Mouse (Mus musculus) hindbrain, embryonic 12.5 days (tissue): ENCODE results near the gene Ankrd24. TPM values are rescaled to one million over a fixed set of nuclear protein-coding genes. Genes with fewer than 3 reads are reported as not detected.

Experiments
- ATAC-seq: fragments of 200-750 bp; cut with Nextera tagmentation; 2 replicates; pipeline ENCODE4 v1.8.0; 2017; ENCODE audit warnings: moderate TSS enrichment; ENCODE audit not compliant: low FRiP score
- H3K27ac ChIP-seq: fragments of 300-500 bp; sonication (generic); 2 replicates; pipeline ENCODE4 v1.5.1; 2016; ENCODE audit warnings: mild to moderate bottlenecking
- H3K27me3 ChIP-seq: fragments of 300-500 bp; sonication (generic); 2 replicates; pipeline ENCODE4 v1.6.1; 2016; ENCODE audit warnings: mild to moderate bottlenecking
- H3K36me3 ChIP-seq: fragments of 300-500 bp; sonication (generic); 2 replicates; pipeline ENCODE4 v1.6.1; 2016; ENCODE audit warnings: mild to moderate bottlenecking
- H3K4me1 ChIP-seq: fragments of 300-500 bp; sonication (generic); 2 replicates; pipeline ENCODE4 v1.6.1; 2016
- H3K4me2 ChIP-seq: fragments of 300-500 bp; sonication (generic); replicated peaks from 2 replicates; pipeline ENCODE4 v1.6.1; 2016; ENCODE audit warnings: mild to moderate bottlenecking
- H3K4me3 ChIP-seq: fragments of 300-500 bp; sonication (generic); 2 replicates; pipeline ENCODE4 v1.5.1; 2016; ENCODE audit warnings: mild to moderate bottlenecking
- H3K9ac ChIP-seq: fragments of 300-500 bp; sonication (generic); 2 replicates; pipeline ENCODE4 v1.6.1; 2016; ENCODE audit warnings: mild to moderate bottlenecking, moderate library complexity
- H3K9me3 ChIP-seq: fragments of 300-500 bp; sonication (generic); replicated peaks from 2 replicates; pipeline ENCODE4 v1.6.1; 2016; ENCODE audit warnings: mild to moderate bottlenecking
- WGBS: fragments of 180-500 bp; shearing (Covaris S2); methylation state at CpG from one replicate; pipeline ENCODE4 v1.1.7; 2016; 5-methylcytosine and 5-hydroxymethylcytosine counted together
- polyA plus RNA-seq: library from polyadenylated mRNA; unstranded; fragments of >200 nt; fragmentation: Nextera tagmentation; extraction: Ambion mirVana; gene quantifications from 2 replicates; pipeline ENCODE4 v1.2.1, GENCODE M21; 2016

Gene Ankrd24
- polyA plus RNA-seq, 1 experiment from 2014 or later = 10.5 TPM

- no peaks in the 10 kb centered on the region for H3K36me3 ChIP-seq
- no peak overlapping the region for H3K27ac ChIP-seq
- 29% methylated on average over 3 of the region's 3 CpGs for WGBS
- H3K9me3 ChIP-seq = no peaks in the 10 kb centered on the region
- ATAC-seq = no peak
- no peak overlapping the region for H3K4me2 ChIP-seq
- no peak overlapping the region for H3K9ac ChIP-seq
- H3K27me3 ChIP-seq = peaks cover 74% of the 10 kb centered on the region
- peaks cover 55% of the 10 kb centered on the region for H3K4me1 ChIP-seq
- no peak overlapping the region for H3K4me3 ChIP-seq
Observed at GRCm38 (mm10) chr10:81598342-81598741, 30.0 kb upstream of the Ankrd24 start.

- WGBS = 50% methylated on average over 6 of the region's 6 CpGs
- H3K27ac ChIP-seq = no peak overlapping the region
- H3K27me3 ChIP-seq = peaks cover 69% of the 10 kb centered on the region
- no peak overlapping the region for H3K9ac ChIP-seq
- no peaks in the 10 kb centered on the region for H3K36me3 ChIP-seq
- no peak overlapping the region for H3K4me2 ChIP-seq
- H3K4me1 ChIP-seq = peaks cover 55% of the 10 kb centered on the region
- ATAC-seq = no peak
- H3K4me3 ChIP-seq = no peak overlapping the region
- no peaks in the 10 kb centered on the region for H3K9me3 ChIP-seq
Observed at GRCm38 (mm10) chr10:81598871-81599270, 29.5 kb upstream of the Ankrd24 start.

GRCm38 (mm10) chr10:81599630-81600029 lies 28.7 kb upstream of the Ankrd24 start:
- WGBS = 71% methylated on average over 5 of the region's 5 CpGs
- H3K36me3 ChIP-seq = no peaks in the 10 kb centered on the region
- peaks cover 62% of the 10 kb centered on the region for H3K27me3 ChIP-seq
- no peak overlapping the region for H3K9ac ChIP-seq
- no peaks in the 10 kb centered on the region for H3K9me3 ChIP-seq
- H3K4me2 ChIP-seq = no peak overlapping the region
- peaks cover 56% of the 10 kb centered on the region for H3K4me1 ChIP-seq
- H3K27ac ChIP-seq = no peak overlapping the region
- ATAC-seq = no peak
- H3K4me3 ChIP-seq = no peak overlapping the region

- Histone ChIP-seq H3K27me3 (peaks cover 57% of the 10 kb centered on the region), H3K27ac (no peak overlapping the region), H3K9ac (no peak overlapping the region), H3K4me3 (no peak overlapping the region), H3K9me3 (no peaks in the 10 kb centered on the region), H3K36me3 (no peaks in the 10 kb centered on the region), H3K4me2 (no peak overlapping the region), H3K4me1 (peaks cover 59% of the 10 kb centered on the region)
- WGBS = 49% methylated on average over 10 of the region's 10 CpGs
- no peak for ATAC-seq
Observed at GRCm38 (mm10) chr10:81600096-81600495, 28.2 kb upstream of the Ankrd24 start.

GRCm38 (mm10) chr10:81600738-81601203 lies 27.6 kb upstream of the Ankrd24 start, which contains the start of gene Tle6:
Tle6 (minus strand) TSS chr10:81601073.
- H3K36me3 ChIP-seq = no peaks in the 10 kb centered on the region
- H3K4me1 ChIP-seq = peaks cover 57% of the 10 kb centered on the region
- ATAC-seq = peak; percentile 80
- peak within 1 kb of the TSS; percentile 43; the same call in 1 of the 2 replicates for H3K9ac ChIP-seq
- peak within 1 kb of the TSS; percentile 18 for H3K4me3 ChIP-seq
- peaks cover 50% of the 10 kb centered on the region for H3K27me3 ChIP-seq
- H3K4me2 ChIP-seq = peak within 1 kb of the TSS; percentile 46
- under 1% methylated on average over 28 of the region's 28 CpGs for WGBS
- no peaks in the 10 kb centered on the region for H3K9me3 ChIP-seq
- H3K27ac ChIP-seq = 0 out of 2 replicates have a peak within 1 kb of the TSS, but pooled peaks have one; percentile 30

- Histone ChIP-seq H3K9ac (no peak overlapping the region), H3K36me3 (no peaks in the 10 kb centered on the region), H3K4me1 (peaks cover 51% of the 10 kb centered on the region), H3K27ac (no peak overlapping the region), H3K4me2 (peak overlapping the region; percentile 46; the same call in 1 of the 2 replicates), H3K27me3 (peaks cover 45% of the 10 kb centered on the region), H3K4me3 (no peak overlapping the region), H3K9me3 (no peaks in the 10 kb centered on the region)
- ATAC-seq = no peak
- 23% methylated on average over 7 of the region's 7 CpGs for WGBS
Observed at GRCm38 (mm10) chr10:81601396-81601905, 26.9 kb upstream of the Ankrd24 start.

GRCm38 (mm10) chr10:81602741-81603151 lies 25.6 kb upstream of the Ankrd24 start:
- Histone ChIP-seq H3K9ac (no peak overlapping the region), H3K27ac (no peak overlapping the region), H3K9me3 (no peaks in the 10 kb centered on the region), H3K27me3 (peaks cover 32% of the 10 kb centered on the region), H3K4me1 (peaks cover 45% of the 10 kb centered on the region), H3K4me2 (no peak overlapping the region), H3K4me3 (no peak overlapping the region), H3K36me3 (no peaks in the 10 kb centered on the region)
- WGBS = 12% methylated on average over 4 of the region's 4 CpGs
- no peak for ATAC-seq

GRCm38 (mm10) chr10:81604019-81604967 lies 24.0 kb upstream of the Ankrd24 start:
- 78% methylated on average over 12 of the region's 12 CpGs for WGBS
- Histone ChIP-seq H3K36me3 (peaks cover 5% of the 10 kb centered on the region; the same call in 1 of the 2 replicates), H3K9me3 (no peaks in the 10 kb centered on the region), H3K4me3 (no peak overlapping the region), H3K4me2 (peak overlapping the region; percentile 86), H3K27me3 (peaks cover 17% of the 10 kb centered on the region), H3K9ac (no peak overlapping the region), H3K4me1 (peaks cover 36% of the 10 kb centered on the region), H3K27ac (no peak overlapping the region)
- no peak for ATAC-seq

GRCm38 (mm10) chr10:81604968-81605665 lies 23.2 kb upstream of the Ankrd24 start:
- H3K9me3 ChIP-seq = no peaks in the 10 kb centered on the region
- H3K4me2 ChIP-seq = peak overlapping the region; percentile 86
- H3K4me1 ChIP-seq = peaks cover 36% of the 10 kb centered on the region
- ATAC-seq = peak; percentile 23; the same call in 1 of the 2 replicates
- H3K36me3 ChIP-seq = peaks cover 8% of the 10 kb centered on the region; the same call in 1 of the 2 replicates
- peak overlapping the region; percentile 92 for H3K27ac ChIP-seq
- 19% methylated on average over 29 of the region's 29 CpGs for WGBS
- 0 out of 2 replicates have a peak overlapping the region, but pooled peaks have one; percentile 37 for H3K9ac ChIP-seq
- peaks cover 9% of the 10 kb centered on the region for H3K27me3 ChIP-seq
- H3K4me3 ChIP-seq = peak overlapping the region; percentile 54

GRCm38 (mm10) chr10:81605666-81605973 lies 22.7 kb upstream of the Ankrd24 start:
- ATAC-seq = peak; percentile 20
- H3K27ac ChIP-seq = peak overlapping the region; percentile 92

GRCm38 (mm10) chr10:81605974-81606751 lies 22.2 kb upstream of the Ankrd24 start, which contains the start of gene BC025920:
BC025920 (plus strand) TSS chr10:81606270.
- Histone ChIP-seq H3K9me3 (no peaks in the 10 kb centered on the region), H3K9ac (peak within 1 kb of the TSS; percentile 62), H3K27ac (peak within 1 kb of the TSS; percentile 92), H3K4me2 (peak within 1 kb of the TSS; percentile 86), H3K36me3 (peaks cover 8% of the 10 kb centered on the region; the same call in 1 of the 2 replicates), H3K4me3 (peak within 1 kb of the TSS; percentile 54), H3K4me1 (peaks cover 31% of the 10 kb centered on the region), H3K27me3 (peaks cover 7% of the 10 kb centered on the region)
- under 1% methylated on average over 39 of the region's 39 CpGs for WGBS
- ATAC-seq = peak; percentile 86

More at GRCm38 (mm10) chr10:81605666-81605973, 22.7 kb upstream of the Ankrd24 start:
- WGBS = 3% methylated on average over 14 of the region's 14 CpGs
- H3K36me3 ChIP-seq = peaks cover 8% of the 10 kb centered on the region; the same call in 1 of the 2 replicates
- H3K4me3 ChIP-seq = peak overlapping the region; percentile 54
- 0 out of 2 replicates have a peak overlapping the region, but pooled peaks have one; percentile 37 for H3K9ac ChIP-seq
- peaks cover 7% of the 10 kb centered on the region for H3K27me3 ChIP-seq
- peaks cover 34% of the 10 kb centered on the region for H3K4me1 ChIP-seq
- no peaks in the 10 kb centered on the region for H3K9me3 ChIP-seq
- H3K4me2 ChIP-seq = peak overlapping the region; percentile 86
